Mouse (Mus musculus) mouse embryonic stem cell (cell line): Measurements from ENCODE around the gene Acsl4.

Experiments used
- in situ Hi-C, 2 experiments: fragments of 300-500 bp; cut with MboI; formaldehyde crosslinking; loops; 1 replicate in 1 of 2; 3 replicates in 1 of 2; pipeline ENCODE4 v1.14.3; 2019 to 2020; ENCODE audit warnings: low sequenced_read_pairs in 2 of 2, low pct_unique_long_range_greater_than_20kb in 1 of 2, mixed read lengths in 1 of 2; ENCODE audit not compliant: unreplicated experiment in 1 of 2

Gene Acsl4

DNA sequence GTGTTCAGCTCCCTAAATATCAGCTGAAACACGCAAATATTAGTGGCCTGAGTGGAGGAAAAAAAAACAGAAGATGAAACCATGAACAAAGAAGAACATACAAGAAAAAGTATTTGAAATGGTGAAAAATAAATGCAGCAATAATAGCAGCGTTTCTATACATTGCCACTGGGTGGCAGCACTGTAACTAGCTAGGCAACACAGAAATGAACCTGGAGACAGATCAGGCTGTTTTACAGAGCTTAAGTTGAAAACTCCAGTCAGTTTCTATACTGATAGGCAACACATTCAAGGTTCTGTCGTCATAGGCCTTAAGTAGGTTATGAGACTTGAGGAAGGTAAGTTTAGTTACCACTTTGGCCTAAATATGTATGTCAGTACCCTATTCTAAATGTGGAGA is 17.9 kb downstream of the Acsl4 start:
- in situ Hi-C loops: loop anchor here (5.0 to 10.0 kb wide), 2 partner anchors 160 to 162 kb away; no protein-coding TSS in a partner anchor

GRCm38 (mm10) chrX:142369935-142370334 is 20.4 kb downstream of the Acsl4 start:
- in situ Hi-C loops: loop anchor here (5.0 to 10.0 kb wide), 2 partner anchors 162 to 165 kb away; no protein-coding TSS in a partner anchor

DNA sequence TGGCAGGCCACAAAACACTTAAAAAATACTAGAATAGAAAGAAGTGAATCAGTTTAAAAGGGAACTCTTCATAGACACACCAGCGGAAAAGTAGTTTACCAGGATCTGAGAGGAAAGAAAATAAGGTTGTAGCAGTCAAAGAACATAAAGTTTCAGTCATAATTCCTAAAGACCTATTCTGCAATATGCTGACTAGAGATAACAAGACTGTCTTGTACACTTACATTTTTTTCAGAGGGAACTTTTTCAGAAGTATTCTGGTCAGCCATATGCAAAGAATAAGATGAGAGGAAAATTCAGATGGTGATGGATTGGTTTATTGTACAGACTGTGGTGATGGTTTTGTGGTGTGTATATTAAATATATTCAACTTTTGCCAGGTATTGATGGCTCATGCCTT is 26.5 kb downstream of the Acsl4 start:
- in situ Hi-C loops: no loop called here

DNA sequence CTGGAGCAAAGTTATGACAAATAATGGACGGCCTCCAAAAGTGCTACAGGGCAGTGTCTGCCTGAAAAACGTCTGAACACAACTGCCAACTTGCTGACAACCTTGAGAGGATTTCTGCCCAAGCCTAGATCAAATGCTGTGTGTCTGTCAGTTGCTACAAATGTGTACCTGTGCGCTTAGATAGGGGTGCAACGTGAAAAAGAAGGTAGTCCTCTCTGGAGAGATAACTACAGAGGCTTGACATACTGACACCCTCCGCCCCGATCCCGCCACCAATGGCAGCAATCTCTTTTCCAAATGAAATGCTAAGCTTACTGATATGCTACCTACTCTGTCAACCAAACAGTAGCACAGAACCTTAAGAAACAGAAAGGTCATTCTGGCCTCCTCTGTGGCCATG is 31.3 kb downstream of the Acsl4 start:
- in situ Hi-C loops: no loop called here

GRCm38 (mm10) chrX:142358427-142358826 is 31.9 kb downstream of the Acsl4 start:
- in situ Hi-C loops: no loop called here

DNA sequence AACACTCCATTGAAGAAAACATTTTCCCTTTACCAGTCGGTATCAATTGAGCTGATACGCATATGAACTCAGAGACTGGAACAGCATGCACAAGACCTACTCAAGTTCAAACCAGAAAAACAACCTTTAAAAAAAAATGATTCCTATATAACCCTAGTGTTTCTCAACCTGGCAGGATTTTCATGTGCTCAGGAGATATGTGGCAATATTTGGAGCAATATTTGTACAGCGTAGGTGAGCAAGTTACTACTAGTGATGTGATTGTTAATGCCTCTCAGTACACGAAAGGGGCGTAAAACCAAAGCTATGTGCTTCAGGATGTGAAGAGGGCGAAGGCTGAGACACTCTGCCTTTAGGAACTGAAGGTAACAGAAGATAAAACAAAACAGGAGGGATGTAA is 54.1 kb downstream of the Acsl4 start:
- in situ Hi-C loops: no loop called here

- in situ Hi-C loops: no loop called here
These were observed 54.8 kb downstream of the Acsl4 start for GRCm38 (mm10) chrX:142335502-142335901.

DNA sequence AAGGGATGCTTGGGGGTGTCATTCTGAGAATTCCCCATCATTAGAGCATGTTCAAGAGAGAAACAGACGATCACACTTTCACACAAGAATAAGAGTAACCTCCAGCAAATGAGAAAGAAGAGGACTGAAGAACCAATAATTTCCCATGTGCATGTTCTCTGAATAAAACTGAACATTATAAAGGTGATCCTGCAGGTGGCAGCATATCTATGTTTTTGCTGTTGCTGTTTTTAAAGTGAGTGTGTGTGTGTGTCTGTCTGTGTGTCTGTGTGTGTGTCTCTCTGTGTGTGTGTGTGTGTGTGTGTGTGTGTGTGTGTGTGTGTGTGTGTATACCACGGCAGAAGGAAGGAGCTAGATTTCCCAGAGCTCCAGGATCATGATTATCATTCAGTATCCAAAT is 64.6 kb downstream of the Acsl4 start:
- in situ Hi-C loops: no loop called here

DNA sequence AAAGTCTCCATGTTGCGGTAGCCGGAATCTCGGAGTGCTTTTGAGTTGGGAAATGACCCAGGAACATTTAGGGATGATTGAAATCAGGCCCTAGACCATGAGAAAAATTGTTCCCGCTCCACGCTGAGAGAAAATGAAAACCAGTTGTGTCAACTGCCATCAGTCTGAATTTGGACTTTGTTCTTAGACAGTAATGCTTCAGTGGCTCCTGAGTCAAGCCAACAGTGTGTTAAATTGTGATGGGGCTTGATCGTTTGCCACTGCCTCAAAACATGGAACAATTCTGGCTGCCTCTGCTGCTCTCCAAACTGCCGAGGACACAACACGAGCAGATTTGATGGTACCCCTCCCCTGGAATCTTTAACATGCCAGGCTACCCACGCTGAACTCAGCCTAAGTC is 74.2 kb downstream of the Acsl4 start:
- in situ Hi-C loops: loop anchor here in 1 of 2 experiments (25.0 kb wide), 1 partner anchor 104 kb away; no protein-coding TSS in a partner anchor

DNA sequence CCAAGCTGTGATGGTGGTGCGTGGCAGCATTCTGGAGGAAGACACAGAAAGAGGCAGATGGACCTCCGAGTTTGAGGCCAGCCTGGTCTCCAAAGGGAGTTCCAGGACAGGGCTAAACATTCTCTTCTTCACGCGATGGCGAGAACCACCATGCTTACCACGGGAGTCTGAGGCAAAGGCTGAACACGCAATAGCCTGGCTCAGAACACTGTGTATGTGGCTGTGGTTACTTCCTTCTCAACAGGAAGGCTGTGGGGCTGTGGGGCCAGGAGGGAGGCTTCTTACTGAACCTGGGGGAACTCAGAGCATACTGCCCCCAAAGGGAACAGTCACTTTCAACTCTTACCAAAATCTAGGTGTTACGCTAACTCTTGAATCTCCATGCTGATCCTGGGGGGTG is 75.1 kb downstream of the Acsl4 start:
- in situ Hi-C loops: loop anchor here in 1 of 2 experiments (25.0 kb wide), 1 partner anchor 103 kb away; no protein-coding TSS in a partner anchor

GRCm38 (mm10) chrX:142314307-142315024 is 75.9 kb downstream of the Acsl4 start:
- in situ Hi-C loops: loop anchor here (5.0 to 25.0 kb wide), 2 partner anchors 102 to 117 kb away; partner anchors contain the start of gene Gucy2f (in 1 of the 2)

DNA sequence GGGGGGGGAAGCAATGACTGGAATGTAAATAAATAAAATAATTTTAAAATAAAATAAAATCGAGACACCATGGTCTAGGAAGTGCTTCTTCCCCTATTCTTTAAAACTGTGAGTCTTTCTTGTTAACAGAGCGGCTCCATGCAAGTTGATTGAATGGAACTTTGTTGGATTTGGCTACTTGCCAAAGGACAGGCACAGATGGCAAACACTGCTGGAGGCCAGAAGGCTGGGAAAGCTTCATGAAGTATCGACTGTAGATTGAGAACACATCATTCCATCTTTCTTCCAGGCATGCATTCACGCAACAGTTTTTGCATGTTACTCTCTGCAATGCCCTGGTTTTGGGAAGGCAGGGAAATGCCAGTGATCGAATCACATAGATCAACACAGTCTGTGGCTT is 79.9 kb downstream of the Acsl4 start:
- in situ Hi-C loops: loop anchor here (5.0 to 25.0 kb wide), 2 partner anchors 98 to 113 kb away; partner anchors contain the start of gene Gucy2f (in 1 of the 2)

- in situ Hi-C loops: loop anchor here in 1 of 2 experiments (25.0 kb wide), 1 partner anchor 94 kb away; no protein-coding TSS in a partner anchor
These were observed 84.3 kb downstream of the Acsl4 start, which contains the start of gene Kcne1l for GRCm38 (mm10) chrX:142305869-142306581. Gene Kcne1l (minus strand): TSS chrX:142306294.

DNA sequence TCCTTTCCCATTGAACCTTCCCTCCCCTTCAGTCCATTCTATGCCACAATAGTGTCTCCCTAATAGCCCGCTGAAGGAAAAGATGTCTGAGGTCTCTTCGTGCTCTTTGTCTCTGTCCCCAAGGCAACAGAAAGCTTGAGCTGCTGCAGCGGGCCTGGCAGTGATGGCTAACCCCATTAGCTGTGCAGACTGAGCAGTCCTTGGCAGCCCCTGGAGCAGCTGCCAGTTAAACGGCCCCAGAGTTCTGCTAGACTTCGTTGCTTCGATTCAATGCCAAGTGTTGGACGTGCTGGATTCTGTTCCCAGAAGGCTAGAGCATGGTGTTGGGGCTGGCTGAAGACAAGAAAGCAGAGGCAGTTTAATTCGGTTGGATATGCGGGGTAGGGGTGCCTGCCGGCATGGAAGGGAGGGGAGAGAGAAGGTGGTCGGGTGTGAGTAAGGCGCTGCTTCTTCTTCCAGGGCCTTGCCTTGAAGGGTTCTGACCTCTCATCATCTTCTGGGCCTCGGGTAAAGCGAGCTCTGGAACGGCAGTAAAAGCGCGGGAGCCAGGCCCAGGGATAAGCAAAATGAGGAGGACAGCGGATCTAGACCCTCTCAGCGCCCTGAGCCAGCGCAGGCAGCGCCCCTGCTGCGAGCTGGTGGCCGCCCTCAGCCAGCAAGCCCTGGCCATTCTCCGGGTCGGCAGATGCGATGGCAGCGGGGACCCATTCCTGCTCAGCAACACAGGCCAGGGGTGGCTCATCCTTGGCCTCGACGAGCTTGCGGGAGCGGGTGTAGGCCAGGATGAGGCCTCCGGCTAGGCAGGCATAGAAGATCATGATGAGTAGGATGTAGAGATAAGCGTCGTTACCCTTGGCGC is 85.1 kb downstream of the Acsl4 start:
- in situ Hi-C loops: loop anchor here in 1 of 2 experiments (25.0 kb wide), 1 partner anchor 93 kb away; no protein-coding TSS in a partner anchor

- in situ Hi-C loops: loop anchor here in 1 of 2 experiments (25.0 kb wide), 1 partner anchor 92 kb away; no protein-coding TSS in a partner anchor
These were observed 85.7 kb downstream of the Acsl4 start for GRCm38 (mm10) chrX:142304592-142304991.

DNA sequence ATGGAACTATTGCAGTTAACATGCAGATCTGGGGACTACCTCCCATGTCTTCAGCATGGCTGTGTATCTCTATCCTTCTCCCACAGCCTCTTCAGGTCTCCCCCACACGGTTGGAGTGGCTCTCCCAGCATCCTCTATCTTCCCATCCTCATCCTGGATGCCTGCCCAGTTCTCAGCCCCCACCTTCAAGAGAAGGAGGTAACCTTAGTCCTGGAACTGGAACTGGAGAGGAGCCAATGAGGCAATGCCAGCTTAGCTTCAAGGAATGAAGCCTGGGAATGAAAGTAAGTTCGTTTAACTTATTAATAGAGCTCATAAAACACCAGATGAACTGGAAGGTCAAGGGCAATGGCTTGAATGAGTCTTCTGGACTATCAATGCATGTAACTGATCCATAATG is 86.9 kb downstream of the Acsl4 start:
- in situ Hi-C loops: loop anchor here in 1 of 2 experiments (25.0 kb wide), 1 partner anchor 91 kb away; no protein-coding TSS in a partner anchor

DNA sequence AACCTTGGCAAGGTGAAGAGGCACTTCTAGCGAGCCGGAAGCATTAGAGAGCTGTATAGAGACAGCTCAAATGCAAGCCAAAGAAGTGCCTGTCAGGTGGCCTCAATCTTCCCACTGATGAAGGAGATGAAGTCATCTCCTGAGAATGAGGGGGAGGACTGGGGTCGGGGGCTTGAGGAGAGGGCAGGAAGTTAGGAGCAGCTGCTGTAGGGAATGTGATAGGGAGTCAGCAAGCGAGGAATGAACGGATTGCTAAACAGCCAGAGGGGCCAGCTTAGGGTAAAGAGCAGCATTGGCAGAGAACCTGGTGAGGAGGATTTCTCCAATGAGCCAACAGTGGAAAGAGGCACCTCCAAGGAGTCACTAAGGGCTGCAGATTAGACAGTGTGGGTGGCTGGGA is 104.4 kb downstream of the Acsl4 start:
- in situ Hi-C loops: no loop called here

GRCm38 (mm10) chrX:142276573-142276972 is 113.8 kb downstream of the Acsl4 start:
- in situ Hi-C loops: no loop called here
